19 mouse cellular contexts compared by ENCODE assay signal in genomic region chr5:122552638-122553037, GRCm38 (mm10).
"Had no signal": no experiment of that assay in that cellular context is flagged by ENCODE, and none has a peak within 500 bp of the region (broad histone marks: within the 10 kb centered on the region; RNA-seq: fewer than 3 reads in every experiment).

No protein-coding gene starts in this region.

- DNase-seq: kidney, adult 11 months; kidney, adult 8-10 months; kidney, postnatal 10 days; kidney, postnatal 4 days; layer of hippocampus, adult 9-11 months; layer of hippocampus, postnatal 36 days; liver, postnatal 0 days; lung, embryonic 14.5 days; right cerebral cortex, postnatal 4 days; thymus, adult 2 months; thymus, postnatal 14 days; thymus, postnatal 4 days had no signal

- H3K4me1 ChIP-seq: midbrain, embryonic 12.5 days had no signal

- H3K9me3 ChIP-seq: kidney, embryonic 15.5 days; limb, embryonic 12.5 days; limb, embryonic 15.5 days; midbrain, embryonic 12.5 days had no signal

- H3K9ac ChIP-seq: kidney, embryonic 15.5 days; limb, embryonic 12.5 days; limb, embryonic 15.5 days; liver, embryonic 14.5 days; liver, postnatal 0 days; lung, embryonic 14.5 days; midbrain, embryonic 12.5 days had no signal

- H3K27me3 ChIP-seq: kidney, embryonic 15.5 days; limb, embryonic 12.5 days; limb, embryonic 15.5 days; midbrain, embryonic 12.5 days had no signal

- H3K27ac ChIP-seq: kidney, embryonic 15.5 days; limb, embryonic 12.5 days; limb, embryonic 15.5 days; liver, embryonic 14.5 days; macrophage; midbrain, embryonic 12.5 days; stomach, postnatal 0 days had no signal

- H3K4me3 ChIP-seq: kidney, embryonic 15.5 days; limb, embryonic 12.5 days; limb, embryonic 15.5 days; midbrain, embryonic 12.5 days had no signal
